Mouse (Mus musculus) kidney, embryonic 16.5 days (tissue): ENCODE measurements around the gene Vwa2. TPM values are rescaled to one million over a fixed set of nuclear protein-coding genes. Genes with fewer than 3 reads are reported as not detected.

Source experiments
- ATAC-seq: fragments of 200-750 bp; cut with Nextera tagmentation; 2 replicates; pipeline ENCODE4 v1.8.0; 2017; ENCODE audit warnings: moderate TSS enrichment; ENCODE audit not compliant: low FRiP score, low TSS enrichment
- H3K27ac ChIP-seq: fragments of 300-500 bp; sonication (generic); 2 replicates; pipeline ENCODE4 v1.5.1; 2014; ENCODE audit warnings: low read length
- H3K27me3 ChIP-seq: fragments of 300-500 bp; sonication (generic); 2 replicates; pipeline ENCODE4 v1.6.1; 2014; ENCODE audit warnings: low read length, control low read depth, mixed read lengths; ENCODE audit not compliant: insufficient read depth
- H3K36me3 ChIP-seq: fragments of 300-500 bp; sonication (generic); 2 replicates; pipeline ENCODE4 v1.6.1; 2014; ENCODE audit warnings: low read length, control low read depth, mixed read lengths; ENCODE audit not compliant: insufficient read depth
- H3K4me1 ChIP-seq: fragments of 300-500 bp; sonication (generic); 2 replicates; pipeline ENCODE4 v1.6.1; 2014; ENCODE audit warnings: low read length, control low read depth, mixed read lengths; ENCODE audit not compliant: insufficient read depth
- H3K4me2 ChIP-seq: fragments of 300-500 bp; sonication (generic); replicated peaks from 2 replicates; pipeline ENCODE4 v1.6.1; 2014; ENCODE audit warnings: low read depth, low read length
- H3K4me3 ChIP-seq: fragments of 300-500 bp; sonication (generic); 2 replicates; pipeline ENCODE4 v1.5.1; 2014; ENCODE audit warnings: mild to moderate bottlenecking, low read length
- H3K9ac ChIP-seq: fragments of 300-500 bp; sonication (generic); replicated peaks from 2 replicates; pipeline ENCODE4 v1.6.1; 2014; ENCODE audit warnings: low read length
- H3K9me3 ChIP-seq: fragments of 300-500 bp; sonication (generic); 2 replicates; pipeline ENCODE4 v1.6.1; 2016; ENCODE audit warnings: low read length, control low read depth
- WGBS: fragments of 180-500 bp; shearing (Covaris S2); extraction: QIAGEN DNeasy Blood & Tissue Kit; methylation state at CpG from one replicate; pipeline ENCODE4 v1.1.7; 2014; 5-methylcytosine and 5-hydroxymethylcytosine counted together
- polyA plus RNA-seq: library from polyadenylated mRNA; unstranded; fragments of >200 nt; fragmentation: Nextera tagmentation; extraction: Ambion mirVana; gene quantifications from 2 replicates; pipeline ENCODE4 v1.2.1, GENCODE M21; 2015

Gene Vwa2
- polyA plus RNA-seq, 1 experiment from 2014 or later: 22.4 TPM

- no peaks in the 10 kb centered on the region for H3K27me3 ChIP-seq
- H3K36me3 ChIP-seq: no peaks in the 10 kb centered on the region
- no peak overlapping the region for H3K4me3 ChIP-seq
- ATAC-seq: 0 out of 2 replicates have a peak, but pooled peaks have one; percentile 57
- H3K27ac ChIP-seq: no peak overlapping the region
- H3K4me2 ChIP-seq: no peak overlapping the region
- 37% methylated on average over 5 of the region's 5 CpGs for WGBS
- no peak overlapping the region for H3K9ac ChIP-seq
- no peaks in the 10 kb centered on the region for H3K4me1 ChIP-seq
- H3K9me3 ChIP-seq: no peaks in the 10 kb centered on the region
Measured at GRCm38 (mm10) chr19:56856455-56856854, 17.6 kb upstream of the Vwa2 start.

GRCm38 (mm10) chr19:56867701-56868100 lies 6.3 kb upstream of the Vwa2 start:
- WGBS: 56% methylated on average over 4 of the region's 4 CpGs
- ATAC-seq: no peak; the same call in 1 of the 2 replicates

GRCm38 (mm10) chr19:56874601-56875315 lies 709 bp downstream of the Vwa2 start:
- H3K4me3 ChIP-seq: peak overlapping the region; percentile 58
- 7% methylated on average over 30 of the region's 30 CpGs for WGBS
- H3K4me1 ChIP-seq: peaks cover 30% of the 10 kb centered on the region
- no peaks in the 10 kb centered on the region for H3K9me3 ChIP-seq
- peak overlapping the region; percentile 93 for H3K4me2 ChIP-seq
- H3K27ac ChIP-seq: no peak overlapping the region
- H3K27me3 ChIP-seq: peaks cover 48% of the 10 kb centered on the region
- peak; percentile 46 for ATAC-seq
- H3K9ac ChIP-seq: peak overlapping the region; percentile 70
- H3K36me3 ChIP-seq: no peaks in the 10 kb centered on the region

More at GRCm38 (mm10) chr19:56867701-56868100, 6.3 kb upstream of the Vwa2 start:
- Histone ChIP-seq H3K27ac (no peak overlapping the region), H3K36me3 (no peaks in the 10 kb centered on the region), H3K4me1 (no peaks in the 10 kb centered on the region), H3K9me3 (no peaks in the 10 kb centered on the region), H3K4me2 (no peak overlapping the region), H3K4me3 (no peak overlapping the region), H3K9ac (no peak overlapping the region), H3K27me3 (peaks cover 8% of the 10 kb centered on the region)

GRCm38 (mm10) chr19:56877364-56877763 lies 3.3 kb downstream of the Vwa2 start:
- H3K27me3 ChIP-seq: peaks cover 44% of the 10 kb centered on the region
- no peak overlapping the region for H3K4me3 ChIP-seq
- WGBS: 76% methylated on average over 6 of the region's 6 CpGs
- H3K4me2 ChIP-seq: no peak overlapping the region
- no peaks in the 10 kb centered on the region for H3K9me3 ChIP-seq
- peaks cover 35% of the 10 kb centered on the region for H3K4me1 ChIP-seq
- no peak for ATAC-seq
- H3K36me3 ChIP-seq: no peaks in the 10 kb centered on the region
- H3K9ac ChIP-seq: no peak overlapping the region
- H3K27ac ChIP-seq: no peak overlapping the region

- no peak overlapping the region for H3K9ac ChIP-seq
- H3K4me1 ChIP-seq: peaks cover 16% of the 10 kb centered on the region; the same call in 1 of the 2 replicates
Measured at GRCm38 (mm10) chr19:56887879-56888278, 13.8 kb downstream of the Vwa2 start.

GRCm38 (mm10) chr19:56888654-56889053 lies 14.6 kb downstream of the Vwa2 start:
- Histone ChIP-seq H3K4me3 (no peak overlapping the region), H3K4me2 (no peak overlapping the region), H3K27me3 (no peaks in the 10 kb centered on the region), H3K9me3 (no peaks in the 10 kb centered on the region), H3K36me3 (no peaks in the 10 kb centered on the region), H3K4me1 (peaks cover 19% of the 10 kb centered on the region; the same call in 1 of the 2 replicates), H3K9ac (no peak overlapping the region), H3K27ac (no peak overlapping the region)
- 64% methylated on average over 5 of the region's 5 CpGs for WGBS
- no peak for ATAC-seq

More at GRCm38 (mm10) chr19:56887879-56888278, 13.8 kb downstream of the Vwa2 start:
- Histone ChIP-seq H3K4me3 (no peak overlapping the region), H3K27ac (no peak overlapping the region), H3K9me3 (no peaks in the 10 kb centered on the region), H3K4me2 (no peak overlapping the region), H3K27me3 (no peaks in the 10 kb centered on the region), H3K36me3 (no peaks in the 10 kb centered on the region)
- 67% methylated on average over 10 of the region's 10 CpGs for WGBS
- no peak for ATAC-seq

- Histone ChIP-seq H3K27me3 (no peaks in the 10 kb centered on the region), H3K4me1 (peaks cover 26% of the 10 kb centered on the region), H3K27ac (no peak overlapping the region), H3K4me3 (no peak overlapping the region), H3K36me3 (no peaks in the 10 kb centered on the region), H3K9ac (0 out of 2 replicates have a peak overlapping the region, but pooled peaks have one; percentile 20), H3K4me2 (no peak overlapping the region), H3K9me3 (no peaks in the 10 kb centered on the region)
- WGBS: 50% methylated on average over 2 of the region's 2 CpGs
- peak; percentile 62; the same call in 1 of the 2 replicates for ATAC-seq
Measured at GRCm38 (mm10) chr19:56891438-56891837, 17.4 kb downstream of the Vwa2 start.

- ATAC-seq: no peak
- 66% methylated on average over 5 of the region's 5 CpGs for WGBS
- no peaks in the 10 kb centered on the region for H3K36me3 ChIP-seq
Measured at GRCm38 (mm10) chr19:56892586-56892985, 18.5 kb downstream of the Vwa2 start.

GRCm38 (mm10) chr19:56893326-56893725 lies 19.3 kb downstream of the Vwa2 start:
- Histone ChIP-seq H3K9me3 (no peaks in the 10 kb centered on the region), H3K27ac (no peak overlapping the region), H3K9ac (no peak overlapping the region), H3K27me3 (no peaks in the 10 kb centered on the region), H3K4me2 (no peak overlapping the region), H3K4me1 (peaks cover 37% of the 10 kb centered on the region), H3K36me3 (no peaks in the 10 kb centered on the region), H3K4me3 (no peak overlapping the region)
- ATAC-seq: no peak
- WGBS: 49% methylated on average over 5 of the region's 5 CpGs

More at GRCm38 (mm10) chr19:56892586-56892985, 18.5 kb downstream of the Vwa2 start:
- no peaks in the 10 kb centered on the region for H3K9me3 ChIP-seq
- H3K4me1 ChIP-seq: peaks cover 36% of the 10 kb centered on the region
- H3K4me3 ChIP-seq: no peak overlapping the region
- no peak overlapping the region for H3K27ac ChIP-seq
- H3K9ac ChIP-seq: no peak overlapping the region
- no peak overlapping the region for H3K4me2 ChIP-seq
- no peaks in the 10 kb centered on the region for H3K27me3 ChIP-seq

GRCm38 (mm10) chr19:56897654-56898053 lies 23.6 kb downstream of the Vwa2 start:
- no peak overlapping the region for H3K4me2 ChIP-seq
- peak; percentile 76 for ATAC-seq
- WGBS: 66% methylated on average over 16 of the region's 16 CpGs

More at GRCm38 (mm10) chr19:56897654-56898053, 23.6 kb downstream of the Vwa2 start:
- Histone ChIP-seq H3K27me3 (no peaks in the 10 kb centered on the region), H3K9me3 (no peaks in the 10 kb centered on the region), H3K9ac (no peak overlapping the region), H3K27ac (peak overlapping the region; percentile 75), H3K36me3 (no peaks in the 10 kb centered on the region), H3K4me1 (peaks cover 33% of the 10 kb centered on the region), H3K4me3 (no peak overlapping the region)
